Mouse (Mus musculus): Measurements from ENCODE around the gene Ctnnd2.
A peak's percentile ranks its signal among the peaks of the same experiment; 100 is the strongest.

Gene Ctnnd2

DNA sequence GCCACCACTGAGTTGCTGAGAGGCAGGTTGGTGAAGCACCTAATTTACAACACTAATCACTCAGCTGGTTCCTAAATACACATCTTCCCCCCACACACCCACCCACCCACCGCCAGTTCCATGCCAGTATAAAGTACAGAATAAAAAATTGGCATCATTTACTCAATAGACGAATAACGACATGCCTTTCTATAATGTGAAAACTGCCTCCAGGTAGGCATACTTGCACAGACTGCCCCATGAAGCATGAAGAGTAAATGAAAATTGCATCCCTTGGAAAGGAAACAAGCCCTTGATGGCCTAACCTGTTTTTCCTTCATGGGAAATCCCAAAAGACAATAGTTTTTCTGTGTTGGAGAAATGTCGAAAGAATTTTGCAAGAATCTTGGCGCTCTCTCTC is 212.0 kb downstream of the Ctnnd2 start:
- no peak for DNase-seq (ENCODE audit: low read depth, low spot score)

DNA sequence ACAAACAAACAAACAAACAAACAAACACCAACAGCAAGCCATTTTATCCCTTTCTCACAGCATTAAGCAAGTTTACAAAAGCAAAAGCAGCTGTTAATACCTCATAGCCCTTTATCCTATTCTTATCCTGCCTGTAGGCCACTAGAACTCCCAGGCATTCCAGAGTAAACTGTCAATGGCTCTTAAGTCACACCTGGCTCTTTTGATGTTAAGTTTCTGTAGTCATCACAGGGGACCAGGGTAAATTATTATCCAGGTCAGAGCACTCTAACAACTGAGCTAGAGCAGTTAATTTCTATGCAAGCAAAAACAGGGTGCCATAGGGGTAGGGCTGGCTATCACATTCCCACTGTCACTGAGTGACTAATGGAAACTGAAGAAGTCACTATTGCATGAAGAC is 214.1 kb downstream of the Ctnnd2 start:
- DNase-seq (ENCODE audit: low read depth, low spot score), result no peak

DNA sequence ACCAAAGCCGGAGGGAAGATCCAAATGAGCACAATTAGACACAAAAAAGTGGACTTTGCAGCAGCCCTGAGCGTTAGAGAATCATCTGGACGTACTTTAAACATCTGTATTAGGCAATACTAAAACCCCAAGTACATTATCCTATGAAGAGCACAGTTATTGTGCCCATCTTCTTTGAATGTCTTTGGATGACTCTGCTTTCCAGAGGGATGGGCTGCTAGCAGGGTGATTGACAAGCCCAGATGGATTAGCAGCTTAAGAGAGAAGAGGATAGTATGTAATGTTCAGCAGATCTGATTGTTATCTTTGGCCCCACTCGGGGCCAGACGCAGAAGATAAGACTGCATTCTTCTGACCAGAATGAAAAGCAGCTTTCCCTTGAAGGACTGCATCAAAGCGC is 214.9 kb downstream of the Ctnnd2 start:
- DNase-seq (ENCODE audit: low read depth, low spot score), result no peak

DNA sequence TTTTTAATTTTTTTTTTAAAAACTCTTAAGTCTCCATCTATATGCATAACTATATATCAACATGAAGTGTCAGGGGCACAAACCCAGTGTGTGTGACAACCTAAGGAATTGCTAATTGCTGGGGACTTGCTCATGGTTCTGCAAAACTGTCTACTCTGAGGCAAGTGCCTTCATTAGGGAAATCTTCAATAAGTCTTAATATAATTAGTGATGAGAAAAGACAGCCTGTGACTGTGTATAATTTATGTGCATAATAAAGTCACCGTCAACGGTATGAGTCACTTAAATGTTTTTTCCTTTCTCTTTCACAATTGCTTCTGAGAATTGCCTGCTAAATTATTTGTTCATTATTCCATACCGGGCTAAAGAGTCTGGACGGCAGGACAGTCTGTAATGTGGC is 228.7 kb downstream of the Ctnnd2 start:
- DNase-seq (ENCODE audit: low read depth, low spot score), result no peak

DNA sequence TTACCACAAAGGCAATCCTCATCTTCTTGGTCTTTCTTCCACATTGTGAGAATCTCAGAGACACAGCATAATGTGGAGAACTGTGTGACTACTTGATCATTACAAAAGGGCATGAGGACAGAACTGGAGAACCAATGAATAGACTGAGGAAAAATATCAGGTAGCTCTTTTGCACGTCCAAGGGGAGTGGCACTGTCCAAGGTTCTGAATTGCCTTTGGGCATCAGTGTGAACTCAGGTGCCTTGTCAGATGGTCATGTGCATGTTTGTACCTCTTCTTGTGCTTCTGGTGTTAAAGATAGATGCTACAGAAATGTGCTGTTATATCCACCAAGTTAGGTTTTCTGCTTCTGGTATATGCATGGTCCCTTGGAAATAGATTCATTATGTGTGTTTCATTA is 233.9 kb downstream of the Ctnnd2 start:
- DNase-seq (ENCODE audit: low read depth, low spot score), result no peak

DNA sequence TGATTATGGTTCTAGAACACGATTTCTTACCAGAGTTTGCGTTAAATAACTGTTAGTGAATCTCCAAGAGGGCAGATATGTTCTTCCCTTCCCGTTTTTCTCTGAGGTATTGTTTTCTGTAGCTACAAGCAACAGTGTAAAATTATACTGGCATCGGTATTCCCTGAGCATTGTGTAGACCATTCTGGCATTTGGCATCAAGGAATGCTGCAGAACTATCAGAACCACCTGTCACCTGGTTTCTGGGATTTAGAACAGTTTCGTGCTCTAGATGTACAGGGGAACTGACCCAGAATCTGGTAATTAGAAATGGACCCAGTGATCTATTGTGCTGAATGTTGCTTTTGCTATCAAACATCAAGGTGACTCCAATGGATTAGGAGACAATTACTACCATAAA is 250.8 kb downstream of the Ctnnd2 start:
- DNase-seq (ENCODE audit: low read depth, low spot score), result no peak

DNA sequence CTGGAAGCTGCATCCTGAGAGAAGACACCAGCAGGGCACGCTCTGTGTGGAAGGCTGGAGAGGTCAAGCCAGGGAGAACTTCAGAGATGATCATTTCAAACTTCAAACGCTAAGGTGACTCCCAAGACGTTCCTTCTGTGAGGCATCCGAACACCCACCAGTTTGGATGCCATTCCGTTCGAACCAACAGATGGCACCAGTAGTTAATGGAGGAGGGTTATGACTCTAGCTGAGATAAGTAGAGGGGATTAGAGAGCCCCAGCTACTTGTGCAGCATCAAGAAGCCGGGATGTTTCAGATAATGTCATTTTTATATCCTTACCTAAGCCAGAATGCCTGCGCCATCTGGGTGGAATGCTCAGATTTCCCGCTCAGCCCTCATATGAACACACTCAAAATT is 251.9 kb downstream of the Ctnnd2 start:
- DNase-seq (ENCODE audit: low read depth, low spot score), result no peak

DNA sequence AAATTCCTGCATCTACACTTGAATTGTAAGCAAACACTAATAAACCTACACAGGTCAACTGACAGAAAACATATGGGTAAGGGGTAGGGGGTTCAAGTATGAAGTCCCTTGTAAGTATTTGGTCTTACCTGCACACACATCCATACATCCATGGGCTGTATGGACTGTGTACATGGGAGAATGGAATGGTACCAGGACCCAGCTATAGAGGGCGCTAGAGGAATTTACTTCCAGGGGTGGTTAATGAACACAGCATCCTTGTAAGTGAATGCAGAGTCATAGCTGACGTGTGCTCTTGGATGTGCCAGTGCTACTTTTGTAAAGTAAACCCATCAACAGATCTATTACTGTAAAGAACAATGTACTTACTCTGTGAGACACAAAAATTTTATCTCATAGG is 254.9 kb downstream of the Ctnnd2 start:
- DNase-seq (ENCODE audit: low read depth, low spot score), result peak; percentile 25

DNA sequence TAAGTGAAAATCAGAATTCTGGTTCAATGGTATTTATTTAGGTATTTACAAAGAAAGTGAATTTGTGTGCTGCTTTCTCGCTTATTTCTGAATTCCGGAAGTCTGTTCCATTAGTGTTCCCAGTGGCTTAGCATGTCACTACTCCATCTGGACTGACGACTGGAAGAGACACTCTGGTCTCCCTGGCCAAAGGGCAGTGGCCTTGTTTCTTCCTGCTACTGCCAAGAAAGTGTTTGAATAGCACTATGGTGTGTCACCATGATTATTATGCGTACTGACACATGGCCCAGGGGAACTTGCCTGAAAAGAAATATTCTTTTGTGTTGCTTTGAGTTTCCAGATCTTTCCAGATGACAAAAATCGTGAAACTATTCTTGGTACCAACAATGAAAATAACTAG is 266.7 kb downstream of the Ctnnd2 start:
- DNase-seq (ENCODE audit: low read depth, low spot score), result no peak

DNA sequence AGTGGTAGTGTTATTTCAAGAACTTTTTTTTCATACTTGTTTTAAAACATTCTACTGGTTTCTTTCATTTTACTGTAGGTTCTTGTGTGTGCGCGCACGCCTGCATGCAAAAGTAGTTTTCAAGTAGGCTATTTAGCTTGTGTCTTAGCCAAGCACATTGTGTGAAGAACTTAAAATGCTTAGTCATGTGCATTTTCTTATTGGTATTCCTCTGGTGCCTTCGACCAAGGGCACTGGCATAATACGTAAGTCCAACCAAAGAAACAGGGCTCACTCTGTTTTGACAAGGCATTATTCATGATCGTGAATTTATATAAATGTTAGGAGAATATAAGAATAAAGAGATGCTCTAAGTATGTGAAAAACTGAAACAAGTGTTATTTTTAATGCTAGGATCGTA is 278.4 kb downstream of the Ctnnd2 start:
- no peak for DNase-seq (ENCODE audit: low read depth, low spot score)

DNA sequence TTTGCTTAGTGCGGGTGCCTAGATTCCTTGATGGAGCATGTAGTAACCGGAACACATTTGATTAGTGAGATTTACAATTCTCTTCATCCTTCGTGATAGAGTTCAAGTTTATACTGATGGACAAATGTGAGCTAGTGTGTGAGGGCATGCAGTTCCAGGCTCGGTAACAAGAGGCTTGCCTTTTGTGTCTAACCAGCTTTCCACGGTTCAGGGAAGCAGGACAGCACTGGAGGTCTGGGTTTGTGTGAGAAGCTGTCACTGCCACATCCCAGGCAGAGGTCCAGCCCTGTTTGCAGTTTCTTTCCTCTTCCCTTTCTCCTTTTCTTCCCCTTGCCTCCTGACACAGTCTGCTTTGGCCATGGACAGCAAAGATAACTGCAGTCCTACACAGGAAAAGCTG is 279.5 kb downstream of the Ctnnd2 start:
- DNase-seq (ENCODE audit: low read depth, low spot score), result no peak

DNA sequence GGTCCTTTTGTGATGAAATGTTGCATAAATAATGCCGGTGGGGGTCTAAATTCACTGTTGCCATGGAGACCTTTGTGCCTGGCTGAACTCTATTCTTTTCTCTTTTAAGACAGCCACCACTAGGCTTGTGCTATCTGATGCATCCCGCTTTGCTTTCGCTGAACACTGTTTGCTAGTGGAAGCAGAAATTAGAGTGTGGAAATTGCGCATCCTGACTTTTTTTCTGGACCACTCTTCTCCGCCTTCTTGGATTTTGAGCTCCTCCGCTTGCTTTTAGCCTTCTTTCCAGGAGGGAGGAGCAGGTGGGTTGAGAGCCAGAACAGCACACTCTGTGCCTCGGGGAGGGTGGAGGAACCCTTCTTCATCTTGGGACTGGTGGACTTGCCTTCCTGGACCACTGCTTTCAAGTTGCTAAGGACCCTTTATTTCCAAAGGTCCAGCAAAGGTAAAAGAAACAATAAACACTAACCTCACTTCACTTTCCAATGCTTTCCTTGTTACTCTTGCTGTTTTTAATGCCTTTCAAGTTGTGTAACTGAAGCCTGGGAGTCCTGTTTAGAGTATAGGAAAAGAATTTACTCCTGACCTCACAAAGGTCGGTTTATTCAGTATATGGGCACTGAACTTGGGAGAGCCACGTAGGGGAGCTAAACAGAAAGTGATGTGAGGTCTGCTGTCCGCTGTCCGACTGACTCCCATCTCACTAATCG is 285.3 kb downstream of the Ctnnd2 start:
- no peak for DNase-seq (ENCODE audit: low read depth, low spot score)

DNA sequence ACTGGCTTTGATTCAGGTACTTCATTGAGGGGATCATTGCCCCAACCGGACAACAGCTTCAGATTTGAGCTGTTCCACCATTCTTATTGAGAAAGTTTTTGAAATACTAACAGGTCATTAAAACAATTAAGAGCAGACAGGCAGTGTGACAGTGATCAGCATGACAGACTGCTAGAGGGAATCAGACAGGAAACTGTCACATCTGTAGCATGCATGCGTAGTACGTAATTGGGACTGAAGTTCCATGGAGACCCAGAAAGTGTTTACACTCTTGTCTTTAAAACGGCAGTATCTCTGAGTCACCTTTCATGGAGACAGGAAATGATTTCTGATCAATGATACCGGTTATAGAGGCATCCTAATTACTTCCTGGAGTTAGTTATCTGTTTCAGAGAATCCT is 286.3 kb downstream of the Ctnnd2 start:
- peak; percentile 9 for DNase-seq (ENCODE audit: low read depth, low spot score)

DNA sequence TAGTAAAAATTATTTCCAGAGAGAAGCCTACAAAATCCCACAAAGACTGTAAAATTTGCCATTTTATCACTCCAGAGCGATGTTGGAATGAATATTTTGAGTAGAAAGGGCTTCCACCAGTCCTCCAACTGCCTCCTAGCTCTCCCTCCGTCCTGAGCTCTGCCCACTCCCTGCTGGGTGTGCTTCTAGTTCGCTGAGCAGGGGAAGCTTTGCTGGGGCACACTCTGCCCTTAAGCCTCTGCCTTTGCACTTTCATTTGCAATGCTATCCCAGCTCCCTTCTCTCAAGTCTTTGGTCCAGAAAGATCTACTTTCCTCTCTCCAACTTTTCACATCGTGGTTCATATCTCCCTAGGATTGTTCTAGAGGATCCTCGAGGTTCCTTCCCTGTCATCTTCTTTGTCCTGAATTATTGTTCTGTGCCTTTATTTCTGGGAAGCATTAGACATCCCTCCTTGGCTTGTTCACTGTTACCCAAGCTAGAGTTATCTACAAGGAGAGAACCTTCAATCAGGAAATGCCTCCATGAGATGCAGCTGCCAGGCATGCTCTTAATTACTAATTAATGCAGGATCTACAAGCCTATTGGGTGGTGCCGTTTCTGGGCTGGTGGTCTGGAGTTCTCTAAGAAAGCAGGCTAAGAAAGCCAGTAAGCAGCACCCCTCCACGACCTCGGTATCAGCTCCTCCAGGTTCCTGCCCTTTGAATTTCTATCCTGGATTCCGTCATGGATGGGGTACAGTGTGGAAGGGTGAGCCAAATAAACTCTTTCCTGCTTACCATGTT is 288.1 kb downstream of the Ctnnd2 start:
- DNase-seq (ENCODE audit: low read depth, low spot score), result no peak

DNA sequence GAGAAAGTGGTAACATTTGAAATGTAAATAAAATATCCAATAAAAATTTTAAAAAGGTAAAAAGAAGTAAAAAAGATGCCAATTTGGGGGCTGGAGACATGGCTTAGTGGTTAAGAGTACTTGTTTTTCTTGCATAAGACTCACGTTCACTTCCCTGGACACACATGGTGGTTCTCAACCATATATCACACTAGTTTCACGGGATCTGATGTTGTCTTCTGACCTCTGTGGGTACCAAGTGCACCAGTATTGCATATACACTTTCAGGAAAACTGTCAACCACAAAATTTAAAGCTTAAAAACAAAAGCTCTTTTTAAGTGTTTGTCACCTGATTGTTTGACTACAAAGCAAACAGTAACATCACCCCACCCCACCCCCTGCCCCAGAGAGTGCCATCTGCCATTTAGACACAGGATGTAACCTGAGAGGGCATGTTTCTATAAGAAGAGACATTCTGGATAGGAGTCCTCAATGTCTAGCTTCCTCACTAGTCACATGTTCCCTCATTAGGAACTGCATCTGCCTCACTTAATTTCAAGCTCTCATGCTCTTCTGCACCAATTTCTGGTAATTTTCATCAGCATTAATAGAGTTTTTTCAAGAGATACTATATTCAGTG is 290.5 kb downstream of the Ctnnd2 start:
- peak; percentile 13 for DNase-seq (ENCODE audit: low read depth, low spot score)

DNA sequence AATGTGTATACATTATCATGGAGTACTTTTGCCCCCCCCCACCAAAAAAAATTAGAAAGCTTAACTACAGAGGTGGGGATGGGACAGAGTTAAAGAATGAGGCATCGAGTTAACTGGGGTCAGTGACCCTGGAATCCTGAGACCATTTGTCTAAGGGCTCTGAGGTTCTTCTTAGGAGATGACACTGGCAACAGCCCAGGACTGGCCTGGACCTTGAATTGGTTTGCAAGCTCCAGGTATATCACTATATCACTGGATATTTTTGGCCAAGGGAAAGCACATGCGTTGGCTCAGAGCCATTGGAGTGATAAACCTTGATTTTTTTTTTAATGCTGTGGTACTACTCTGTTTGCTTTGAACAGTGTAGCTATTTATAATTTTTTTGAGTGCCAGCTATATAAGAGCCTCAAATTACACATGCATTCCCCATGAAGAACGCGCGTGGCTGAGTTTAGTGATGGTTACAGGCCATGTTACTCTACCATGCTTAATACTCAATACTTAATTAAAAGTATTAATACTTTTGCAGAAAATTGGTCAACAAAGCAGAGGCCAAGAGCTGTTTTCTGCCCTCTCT is 291.2 kb downstream of the Ctnnd2 start:
- DNase-seq (ENCODE audit: low read depth, low spot score), result no peak

DNA sequence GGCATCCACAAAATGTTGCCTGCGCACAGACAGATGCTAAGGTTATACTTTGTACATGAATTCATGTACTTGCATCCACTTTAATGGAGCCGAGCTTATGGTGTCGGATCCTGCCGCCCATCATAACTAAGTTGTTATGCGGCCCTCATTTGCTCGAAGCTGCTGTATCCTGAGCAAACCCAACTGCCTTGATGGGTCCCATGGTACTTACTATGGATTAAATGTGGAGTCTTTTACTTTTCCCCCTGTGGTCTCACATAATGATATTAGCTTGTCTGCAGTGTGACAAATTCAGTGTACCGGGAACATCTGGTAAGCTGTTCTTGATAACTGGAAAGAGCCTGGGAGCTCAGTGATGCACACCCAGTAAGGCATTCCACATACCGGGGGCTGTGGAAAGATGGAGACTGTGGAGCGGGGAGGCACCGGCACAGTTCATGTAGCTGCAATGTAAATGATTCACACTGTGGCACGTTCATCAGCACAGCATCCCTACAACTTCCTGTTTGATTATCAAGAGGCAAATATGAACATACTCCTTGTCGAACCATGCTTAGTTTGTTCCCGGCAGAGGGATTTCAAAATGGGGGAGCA is 294.7 kb downstream of the Ctnnd2 start:
- no peak for DNase-seq (ENCODE audit: low read depth, low spot score)

DNA sequence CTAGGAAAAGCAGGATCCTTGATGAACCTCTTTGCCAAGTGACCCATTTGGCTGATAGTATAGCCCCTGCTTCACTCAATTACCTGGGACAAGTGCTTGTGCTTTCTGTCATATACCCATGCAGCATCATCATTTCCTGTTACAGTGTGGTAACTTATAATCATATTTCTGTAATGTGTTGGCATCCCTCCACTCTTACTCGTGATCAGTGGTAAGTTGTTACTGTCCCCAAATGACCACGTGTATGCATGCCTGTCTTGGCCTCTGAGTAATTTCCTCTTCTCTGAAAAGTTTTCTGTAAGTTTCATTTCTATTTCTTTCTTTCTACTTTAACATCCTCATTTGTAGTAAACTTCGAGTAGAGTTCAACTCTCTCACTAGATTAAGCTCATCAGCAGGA is 296.4 kb downstream of the Ctnnd2 start:
- DNase-seq (ENCODE audit: low read depth, low spot score), result no peak

DNA sequence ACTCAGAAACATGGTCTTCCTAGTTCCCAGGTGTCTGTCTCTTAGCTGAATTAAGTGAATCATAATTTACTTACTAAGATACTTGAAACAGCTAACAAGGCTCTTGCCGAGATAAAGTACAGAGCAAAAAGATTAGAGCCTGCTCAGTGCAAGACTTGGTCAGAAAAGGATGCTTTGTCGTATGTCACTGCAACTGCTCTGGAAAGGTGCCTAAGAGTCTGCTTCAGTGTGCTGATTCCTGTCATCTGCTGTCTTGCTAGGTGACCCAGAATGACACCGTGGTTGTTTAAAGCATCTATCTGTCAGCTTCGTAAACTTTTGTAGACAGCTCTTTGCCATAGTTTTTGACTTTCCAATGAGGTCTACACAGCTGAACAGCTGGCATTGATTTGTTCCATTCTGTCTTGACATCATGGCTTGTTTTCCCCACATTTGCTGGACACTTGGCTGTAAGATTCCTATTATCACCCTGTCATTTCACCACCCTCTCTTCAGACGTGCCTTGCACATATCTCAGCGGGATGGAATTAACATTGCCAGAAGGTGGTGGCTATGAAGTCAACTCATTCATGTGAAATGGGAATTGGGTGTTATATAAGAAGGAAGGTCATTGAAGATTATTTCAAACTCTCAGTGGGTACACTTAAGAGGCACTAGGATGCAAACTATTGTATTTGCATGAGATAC is 299.0 kb downstream of the Ctnnd2 start:
- DNase-seq (ENCODE audit: low read depth, low spot score), result no peak

DNA sequence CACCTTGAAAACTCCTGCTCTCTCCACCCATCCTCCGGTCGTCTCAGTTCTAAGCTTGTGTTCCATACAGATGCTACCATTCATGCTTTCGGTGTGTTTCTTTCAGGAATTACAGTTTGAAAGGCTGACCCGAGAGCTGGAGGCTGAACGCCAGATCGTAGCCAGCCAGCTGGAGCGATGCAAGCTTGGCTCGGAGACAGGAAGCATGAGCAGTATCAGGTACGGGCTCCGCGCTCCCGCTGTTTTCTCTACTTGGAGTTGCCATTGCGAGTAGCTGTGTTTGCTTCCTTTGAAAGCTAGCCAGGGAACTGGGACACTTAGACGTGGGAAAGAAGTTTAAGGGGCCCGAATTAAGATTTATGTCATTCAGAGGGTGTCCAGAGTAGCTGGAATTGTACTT is 308.3 kb downstream of the Ctnnd2 start:
- no peak for DNase-seq (ENCODE audit: low read depth, low spot score)

DNA sequence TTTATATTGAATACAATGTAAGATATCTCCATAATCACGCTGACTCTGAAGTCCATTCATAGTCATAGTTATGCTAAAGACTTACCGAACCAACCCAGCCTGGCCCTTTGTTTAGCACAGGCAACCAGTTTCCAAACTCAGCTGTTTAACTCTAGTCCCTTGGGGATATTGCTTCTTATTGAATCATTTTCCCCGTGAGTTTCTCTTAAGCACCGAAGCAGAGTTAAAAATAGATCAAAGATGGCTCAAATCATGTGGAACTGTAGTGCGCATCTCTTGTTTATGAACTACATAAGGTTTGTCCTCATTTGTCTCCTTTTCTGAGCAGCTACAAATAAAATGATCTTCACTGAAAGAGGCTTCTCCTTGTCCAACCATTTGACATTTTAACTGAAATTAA is 334.1 kb downstream of the Ctnnd2 start:
- no peak for DNase-seq (ENCODE audit: low read depth, low spot score)

DNA sequence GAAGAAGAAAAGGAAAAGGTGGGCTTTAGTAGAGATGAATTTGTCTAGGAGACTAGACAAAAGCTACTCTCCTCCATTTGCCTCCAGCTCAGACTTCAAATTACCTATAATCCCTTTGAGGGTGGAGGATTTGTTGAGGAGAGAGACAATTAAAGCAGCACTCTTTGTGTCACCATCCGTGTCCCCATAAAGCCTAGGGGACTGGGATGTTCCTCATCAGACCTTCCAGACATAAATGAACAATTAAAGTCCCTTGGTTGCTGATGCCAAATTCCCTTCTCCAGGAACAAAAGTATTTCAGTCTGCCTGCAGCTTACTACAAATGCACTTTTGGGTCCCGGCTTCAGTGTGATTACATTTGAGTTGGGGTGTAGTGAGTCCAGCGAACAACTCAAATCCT is 340.1 kb downstream of the Ctnnd2 start:
- DNase-seq (ENCODE audit: low read depth, low spot score), result no peak

Measured in CD4-positive helper T cell, adult 2 months (primary cell).